Mouse (Mus musculus) cortical plate, adult 2 months (tissue): ENCODE measurements around the gene Krt81.

Source experiments
- CTCF ChIP-seq: fragments of 200-500 bp; IDR thresholded peaks from 2 replicates; pipeline ENCODE4 v1.5.1; 2011; ENCODE audit warnings: mild to moderate bottlenecking, control low read depth, low read length; ENCODE audit not compliant: insufficient read depth; ENCODE audit errors: extremely low read depth
- POLR2A ChIP-seq: fragments of 200-500 bp; IDR thresholded peaks from 2 replicates; pipeline ENCODE4 v1.6.1; 2011; ENCODE audit warnings: mild to moderate bottlenecking, low read length, control low read depth; ENCODE audit not compliant: insufficient read depth; ENCODE audit errors: extremely low read depth

DNA sequence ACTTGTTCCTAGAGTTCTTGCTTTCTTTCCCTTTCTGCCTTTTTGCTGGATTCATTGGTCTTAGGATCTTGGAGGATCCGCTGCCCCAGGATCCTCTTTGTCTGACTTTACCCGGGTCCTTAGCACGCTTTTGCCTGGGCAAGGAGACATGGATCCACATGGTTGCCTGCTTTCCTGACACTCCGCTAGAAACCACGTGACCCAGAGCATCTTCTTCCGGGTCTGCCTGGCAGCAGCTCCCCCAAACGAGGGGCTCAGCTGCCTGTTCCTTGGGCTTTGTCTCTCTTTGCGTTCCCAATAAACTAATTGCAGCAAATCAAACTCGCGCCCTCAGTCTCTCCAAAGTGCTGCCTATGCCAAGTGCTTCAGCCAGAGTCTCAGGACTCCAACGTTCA is 16.1 kb upstream of the Krt81 start:
- TF ChIP-seq POLR2A: no peak
- no peak for TF ChIP-seq CTCF
